Mouse (Mus musculus): ENCODE data around the gene Arid5b. TPM values are rescaled to one million over a fixed set of nuclear protein-coding genes. Genes with fewer than 3 reads are reported as not detected.
A peak's percentile ranks its signal among the peaks of the same experiment; 100 is the strongest.

The Arid5b gene
- polyA plus RNA-seq, 2 experiments, result 1.3 to 3.3 TPM

DNA sequence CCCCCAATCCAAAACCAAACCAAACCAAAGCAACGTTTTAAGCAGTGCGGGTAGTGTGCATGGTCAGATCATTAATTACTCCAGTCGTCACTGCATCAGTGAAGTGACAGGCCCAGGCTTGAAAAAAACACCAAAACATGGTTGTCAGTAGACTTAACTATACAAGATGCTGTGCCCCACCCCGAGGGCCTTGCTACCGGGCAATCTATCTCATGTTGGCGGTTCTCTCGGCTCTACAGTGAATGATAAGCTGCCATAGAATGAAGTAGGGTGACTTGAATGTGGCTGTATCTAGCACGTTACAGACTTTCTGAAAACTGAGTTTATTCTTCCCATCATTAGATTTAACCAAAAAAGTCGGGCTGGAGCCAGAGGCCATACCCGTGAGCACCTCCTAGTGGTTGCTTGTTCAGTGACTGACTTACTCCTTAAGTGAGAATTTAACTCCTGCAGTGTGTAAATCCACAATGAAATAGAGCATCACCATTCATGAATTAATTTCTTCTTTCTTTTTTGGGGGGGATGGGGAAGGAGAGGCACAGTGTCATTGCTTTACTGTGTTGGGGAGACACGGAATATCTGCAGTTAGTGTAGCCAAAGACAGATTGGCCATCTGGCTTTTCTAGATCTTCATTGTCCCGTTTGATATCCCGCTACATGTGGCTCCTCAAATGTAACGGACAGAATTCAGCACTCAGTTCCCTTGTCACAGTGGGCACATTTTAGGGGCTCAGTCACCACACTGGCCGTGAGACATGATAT, 188.9 kb downstream of the Arid5b start:
- 51% methylated on average over 15 of the region's 15 CpGs for WGBS (ENCODE audit: insufficient replicate concordance)

GRCm38 (mm10) chr10:68087722-68088121, 190.8 kb downstream of the Arid5b start:
- Histone ChIP-seq H3K4me1 (replicated peaks; ENCODE audit: control insufficient read depth in 2 of 2, insufficient read depth in 2 of 2, low read length in 1 of 2) (peaks cover 0 to 8% of the 10 kb centered on the region in 2 experiments; a peak in 2 of 4 replicates), H3K4me3 (ENCODE audit: insufficient read depth in 1 of 2, low read depth in 2 of 2, low read length in 2 of 2) (no peak overlapping the region), H3K27me3 (ENCODE audit: control insufficient read depth, insufficient read depth, low read length) (no peaks in the 10 kb centered on the region), H3K9me3 (ENCODE audit: control insufficient read depth, low read length) (no peaks in the 10 kb centered on the region), H3K9ac (replicated peaks) (no peak overlapping the region), H3K27ac (no peak overlapping the region), H3K4me2 (ENCODE audit: low read depth) (no peak overlapping the region), H3K36me3 (replicated peaks; ENCODE audit: control insufficient read depth, insufficient read depth, low read depth) (no peaks in the 10 kb centered on the region)
- no peak for DNase-seq (ENCODE audit: low read depth in 3 of 3, low spot score in 3 of 3)
- TF ChIP-seq EP300 (IDR thresholded peaks at IDR 0.05; ENCODE audit: low read depth), result no peak
- peak; percentile 12; the same call in 1 of the 2 replicates for TF ChIP-seq CTCF (IDR thresholded peaks at IDR 0.05; ENCODE audit: low read depth)
- WGBS (ENCODE audit: insufficient replicate concordance), result 60% methylated on average over 3 of the region's 3 CpGs
- no peak for ATAC-seq (ENCODE audit: insufficient read depth)

More for the DNA sequence above, 188.9 kb downstream of the Arid5b start:
- H3K4me1 ChIP-seq (replicated peaks; ENCODE audit: control insufficient read depth in 2 of 2, insufficient read depth in 2 of 2, low read length in 1 of 2), result peaks cover 0 to 8% of the 10 kb centered on the region in 2 experiments; a peak in 2 of 4 replicates
- no peak for DNase-seq (ENCODE audit: low read depth in 3 of 3, low spot score in 3 of 3)
- H3K27ac ChIP-seq, result no peak overlapping the region
- no peaks in the 10 kb centered on the region for H3K36me3 ChIP-seq (replicated peaks; ENCODE audit: control insufficient read depth, insufficient read depth, low read depth)
- no peaks in the 10 kb centered on the region for H3K27me3 ChIP-seq (ENCODE audit: control insufficient read depth, insufficient read depth, low read length)
- no peak overlapping the region for H3K4me2 ChIP-seq (ENCODE audit: low read depth)
- no peak overlapping the region for H3K4me3 ChIP-seq (ENCODE audit: insufficient read depth in 1 of 2, low read depth in 2 of 2, low read length in 2 of 2)
- no peak for ATAC-seq (ENCODE audit: insufficient read depth)
- H3K9ac ChIP-seq (replicated peaks), result no peak overlapping the region
- TF ChIP-seq CTCF (IDR thresholded peaks at IDR 0.05; ENCODE audit: low read depth) (peak; percentile 59), EP300 (IDR thresholded peaks at IDR 0.05; ENCODE audit: low read depth) (no peak)
- no peaks in the 10 kb centered on the region for H3K9me3 ChIP-seq (ENCODE audit: control insufficient read depth, low read length)

GRCm38 (mm10) chr10:68086973-68087372, 191.6 kb downstream of the Arid5b start:
- no peak for ATAC-seq (ENCODE audit: insufficient read depth)
- no peak for DNase-seq (ENCODE audit: low read depth in 3 of 3, low spot score in 3 of 3)
- Histone ChIP-seq H3K4me2 (ENCODE audit: low read depth) (no peak overlapping the region), H3K36me3 (replicated peaks; ENCODE audit: control insufficient read depth, insufficient read depth, low read depth) (no peaks in the 10 kb centered on the region), H3K27me3 (ENCODE audit: control insufficient read depth, insufficient read depth, low read length) (no peaks in the 10 kb centered on the region), H3K27ac (no peak overlapping the region), H3K4me1 (replicated peaks; ENCODE audit: control insufficient read depth in 2 of 2, insufficient read depth in 2 of 2, low read length in 1 of 2) (peaks cover 0 to 8% of the 10 kb centered on the region in 2 experiments; a peak in 2 of 4 replicates), H3K9ac (replicated peaks) (no peak overlapping the region), H3K9me3 (ENCODE audit: control insufficient read depth, low read length) (no peaks in the 10 kb centered on the region), H3K4me3 (ENCODE audit: insufficient read depth in 1 of 2, low read depth in 2 of 2, low read length in 2 of 2) (no peak overlapping the region)
- 71% methylated on average over 4 of the region's 4 CpGs for WGBS (ENCODE audit: insufficient replicate concordance)
- TF ChIP-seq CTCF (IDR thresholded peaks at IDR 0.05; ENCODE audit: low read depth) (no peak), EP300 (IDR thresholded peaks at IDR 0.05; ENCODE audit: low read depth) (no peak)

DNA sequence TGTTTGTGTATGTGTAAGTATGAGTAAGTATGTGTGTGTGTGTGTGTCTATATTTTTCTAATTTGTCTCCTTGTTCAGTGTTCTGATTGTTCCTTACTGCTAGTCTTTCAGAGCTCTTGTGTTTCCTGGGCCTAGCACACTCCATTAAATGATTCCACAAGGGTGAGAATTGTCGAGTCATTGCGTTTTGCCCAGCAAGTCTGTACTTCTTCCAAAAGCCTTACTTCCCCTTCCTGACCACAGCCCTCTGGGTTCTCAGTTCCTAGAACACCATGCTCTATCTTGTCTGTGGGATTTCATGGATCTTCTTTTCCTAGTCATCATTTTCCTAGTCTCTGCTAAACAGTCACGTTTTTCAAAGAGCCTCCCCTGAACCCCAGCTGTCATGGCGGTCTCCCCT, 193.0 kb downstream of the Arid5b start:
- 23% methylated on average over 4 of the region's 4 CpGs for WGBS (ENCODE audit: insufficient replicate concordance)
- no peak overlapping the region for H3K4me2 ChIP-seq (ENCODE audit: low read depth)
- no peaks in the 10 kb centered on the region for H3K36me3 ChIP-seq (replicated peaks; ENCODE audit: control insufficient read depth, insufficient read depth, low read depth)
- ATAC-seq (ENCODE audit: insufficient read depth) (no peak), DNase-seq (ENCODE audit: low read depth in 3 of 3, low spot score in 3 of 3) (no peak)
- no peaks in the 10 kb centered on the region for H3K27me3 ChIP-seq (ENCODE audit: control insufficient read depth, insufficient read depth, low read length)
- no peak overlapping the region for H3K4me3 ChIP-seq (ENCODE audit: insufficient read depth in 1 of 2, low read depth in 2 of 2, low read length in 2 of 2)
- no peak overlapping the region for H3K9ac ChIP-seq (replicated peaks)
- peaks cover 0 to under 1% of the 10 kb centered on the region in 2 experiments; a peak in 1 of 4 replicates for H3K4me1 ChIP-seq (replicated peaks; ENCODE audit: control insufficient read depth in 2 of 2, insufficient read depth in 2 of 2, low read length in 1 of 2)
- TF ChIP-seq EP300 (IDR thresholded peaks at IDR 0.05; ENCODE audit: low read depth) (no peak), CTCF (IDR thresholded peaks at IDR 0.05; ENCODE audit: low read depth) (no peak)
- H3K9me3 ChIP-seq (ENCODE audit: control insufficient read depth, low read length), result no peaks in the 10 kb centered on the region
- H3K27ac ChIP-seq, result no peak overlapping the region

- Histone ChIP-seq H3K27ac (no peak overlapping the region), H3K36me3 (replicated peaks; ENCODE audit: control insufficient read depth, insufficient read depth, low read depth) (no peaks in the 10 kb centered on the region), H3K4me1 (replicated peaks; ENCODE audit: control insufficient read depth in 2 of 2, insufficient read depth in 2 of 2, low read length in 1 of 2) (no peaks in the 10 kb centered on the region), H3K27me3 (ENCODE audit: control insufficient read depth, insufficient read depth, low read length) (no peaks in the 10 kb centered on the region), H3K9ac (replicated peaks) (no peak overlapping the region), H3K4me2 (ENCODE audit: low read depth) (no peak overlapping the region), H3K9me3 (ENCODE audit: control insufficient read depth, low read length) (no peaks in the 10 kb centered on the region), H3K4me3 (ENCODE audit: insufficient read depth in 1 of 2, low read depth in 2 of 2, low read length in 2 of 2) (no peak overlapping the region)
- 29% methylated on average over 6 of the region's 6 CpGs for WGBS (ENCODE audit: insufficient replicate concordance)
- DNase-seq (ENCODE audit: low read depth in 3 of 3, low spot score in 3 of 3) (no peak), ATAC-seq (ENCODE audit: insufficient read depth) (no peak)
- TF ChIP-seq CTCF (IDR thresholded peaks at IDR 0.05; ENCODE audit: low read depth) (no peak), EP300 (IDR thresholded peaks at IDR 0.05; ENCODE audit: low read depth) (no peak)
These were observed 196.8 kb downstream of the Arid5b start for GRCm38 (mm10) chr10:68081712-68082111.

Data from liver, embryonic 14.5 days (tissue).